Mouse (Mus musculus) thymus, adult 2 months (tissue): ENCODE data around the gene Tulp2. TPM values are rescaled to one million over a fixed set of nuclear protein-coding genes. Genes with fewer than 3 reads are reported as not detected.

Experiments used
- DNase-seq: peaks from one replicate; pipeline ENCODE4 v3.0.0; 2021
- H3K27ac ChIP-seq: fragments of 200-500 bp; 2 replicates; pipeline ENCODE4 v1.5.1; 2012; ENCODE audit warnings: low read length, control low read depth; ENCODE audit not compliant: control insufficient read depth, insufficient read depth
- H3K27me3 ChIP-seq: fragments of 200-500 bp; 2 replicates; pipeline ENCODE4 v1.6.1; 2012; ENCODE audit warnings: mild to moderate bottlenecking, low read length, moderate library complexity, mixed read lengths; ENCODE audit not compliant: control insufficient read depth, insufficient read depth
- H3K36me3 ChIP-seq: fragments of 200-500 bp; 2 replicates; pipeline ENCODE4 v1.6.1; 2012; ENCODE audit warnings: mild to moderate bottlenecking, low read length, moderate library complexity; ENCODE audit not compliant: control insufficient read depth, insufficient read depth
- H3K4me1 ChIP-seq: fragments of 200-500 bp; replicated peaks from 2 replicates; pipeline ENCODE4 v1.6.1; 2012; ENCODE audit warnings: low read length; ENCODE audit not compliant: control insufficient read depth, insufficient read depth
- H3K4me3 ChIP-seq: fragments of 200-500 bp; 2 replicates; pipeline ENCODE4 v1.5.1; 2012; ENCODE audit warnings: mild to moderate bottlenecking, low read length, control low read depth, moderate library complexity; ENCODE audit not compliant: control insufficient read depth, insufficient read depth
- CTCF ChIP-seq: fragments of 200-500 bp; IDR thresholded peaks from 2 replicates; pipeline ENCODE4 v1.5.1; 2012; ENCODE audit warnings: mild to moderate bottlenecking, control low read depth, low read length, moderate library complexity, borderline replicate concordance; ENCODE audit not compliant: control insufficient read depth, poor library complexity, insufficient read depth; ENCODE audit errors: extremely low read depth
- POLR2A ChIP-seq: fragments of 200-500 bp; IDR thresholded peaks from 2 replicates; pipeline ENCODE4 v1.6.1; 2012; ENCODE audit warnings: mild to moderate bottlenecking, low read length, control low read depth, moderate library complexity; ENCODE audit not compliant: control insufficient read depth, poor library complexity, insufficient read depth; ENCODE audit errors: extremely low read depth
- WGBS: fragments of 180-500 bp; shearing (Covaris S2); methylation state at CpG from one replicate; pipeline ENCODE4 v1.1.7; 2018; 5-methylcytosine and 5-hydroxymethylcytosine counted together
- polyA plus RNA-seq: library from polyadenylated mRNA; depleted of rRNA; stranded (reverse); fragments of >200 nt; gene quantifications from 2 replicates; pipeline ENCODE4 v1.2.3, GENCODE M21; 2012

Tulp2 gene
- polyA plus RNA-seq, 1 experiment: 3.0 TPM

DNA sequence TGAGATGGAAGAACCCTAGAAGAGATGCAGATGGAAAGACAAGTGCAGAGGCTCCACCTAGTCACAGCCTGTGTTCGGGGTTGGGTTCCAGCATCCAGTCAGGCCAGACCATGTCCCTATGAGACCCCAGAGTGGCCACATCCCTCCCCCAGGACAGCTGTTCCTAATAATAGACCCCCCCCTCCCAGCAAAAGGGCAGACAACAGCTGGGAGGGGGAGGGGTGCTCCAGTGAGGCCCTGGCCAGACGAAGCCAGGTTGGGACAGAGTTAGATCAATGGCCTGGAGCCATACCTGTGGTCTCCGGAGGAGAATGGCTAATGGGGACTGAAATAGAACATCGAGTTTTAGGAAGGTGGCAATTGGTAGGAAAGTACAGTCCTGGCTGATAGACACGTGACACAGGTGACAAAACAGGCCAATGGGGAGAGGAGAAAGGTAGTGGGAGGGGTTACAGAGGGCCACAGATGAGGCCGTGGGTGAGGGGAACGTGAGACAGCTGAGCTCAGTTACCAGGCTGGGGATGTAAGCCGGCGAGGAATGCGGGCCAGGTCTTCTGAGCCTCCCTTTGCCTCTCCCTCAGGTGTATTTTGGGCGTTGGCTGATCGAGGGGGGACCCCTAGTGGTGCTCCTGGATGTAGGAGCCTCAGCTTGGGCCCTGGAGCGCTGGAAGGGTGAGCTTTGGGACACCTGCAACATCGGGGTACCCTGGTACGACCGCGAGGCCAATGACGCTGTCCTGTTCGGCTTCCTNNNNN, 44.0 kb upstream of the Tulp2 start, which contains the start of gene Ruvbl2:
Gene Ruvbl2 (minus strand): TSS at position 576 of the 756 bp plus-strand sequence.
- TF ChIP-seq CTCF (no peak), POLR2A (no peak)
- 76% methylated on average over 19 of the region's 19 CpGs for WGBS
- Histone ChIP-seq H3K4me1 (peaks cover 22% of the 10 kb centered on the region), H3K36me3 (no peaks in the 10 kb centered on the region), H3K27ac (no peak within 1 kb of the TSS), H3K4me3 (no peak within 1 kb of the TSS), H3K27me3 (no peaks in the 10 kb centered on the region)
- no peak for DNase-seq

DNA sequence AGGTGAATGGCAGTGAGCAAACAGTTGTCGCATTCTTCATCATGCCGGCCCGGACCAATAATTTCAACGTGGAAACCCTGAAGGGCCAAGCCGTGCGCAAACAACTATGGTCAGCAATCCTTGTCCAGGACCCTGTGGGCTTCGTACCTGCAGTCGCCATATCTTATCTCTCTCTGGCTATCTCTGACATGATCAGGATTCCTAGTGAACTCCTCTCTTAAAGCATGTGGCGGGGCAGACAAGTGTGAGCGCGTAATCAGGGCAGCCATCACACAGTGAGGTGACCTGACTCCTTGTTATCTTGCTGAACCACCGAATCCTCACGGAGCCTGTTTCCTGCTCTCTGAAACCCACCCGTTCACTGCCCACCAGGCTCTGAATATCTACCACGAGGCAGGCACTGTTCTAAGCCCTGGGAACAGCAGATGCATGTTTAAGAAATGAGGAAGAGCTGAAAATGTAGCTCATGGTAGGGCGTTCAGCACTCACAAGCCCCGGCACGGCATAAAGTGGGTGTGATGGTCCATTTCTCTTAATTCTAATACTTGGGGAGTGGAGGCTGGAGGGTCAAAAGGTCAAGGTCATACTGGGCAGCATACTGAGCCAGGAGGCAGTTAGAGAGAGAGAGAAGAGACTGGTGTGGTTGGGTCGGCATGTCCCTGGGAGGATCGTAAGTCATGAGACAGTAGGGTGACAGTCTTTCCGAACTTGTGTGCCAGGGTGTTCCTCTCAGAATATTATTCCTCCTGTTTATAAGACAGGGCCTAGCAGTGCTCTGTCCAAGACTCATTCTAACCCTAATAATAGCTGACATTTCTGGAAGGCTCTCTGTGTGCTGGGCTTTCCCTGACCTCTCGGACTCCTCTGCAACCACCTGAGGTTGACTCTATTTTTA, 37.9 kb upstream of the Tulp2 start:
- DNase-seq: no peak
- Histone ChIP-seq H3K36me3 (no peaks in the 10 kb centered on the region), H3K27me3 (no peaks in the 10 kb centered on the region), H3K4me1 (no peaks in the 10 kb centered on the region; the same call in 1 of the 2 replicates), H3K4me3 (no peak overlapping the region), H3K27ac (no peak overlapping the region)
- no peak for TF ChIP-seq POLR2A
- WGBS: 91% methylated on average over 22 of the region's 22 CpGs

DNA sequence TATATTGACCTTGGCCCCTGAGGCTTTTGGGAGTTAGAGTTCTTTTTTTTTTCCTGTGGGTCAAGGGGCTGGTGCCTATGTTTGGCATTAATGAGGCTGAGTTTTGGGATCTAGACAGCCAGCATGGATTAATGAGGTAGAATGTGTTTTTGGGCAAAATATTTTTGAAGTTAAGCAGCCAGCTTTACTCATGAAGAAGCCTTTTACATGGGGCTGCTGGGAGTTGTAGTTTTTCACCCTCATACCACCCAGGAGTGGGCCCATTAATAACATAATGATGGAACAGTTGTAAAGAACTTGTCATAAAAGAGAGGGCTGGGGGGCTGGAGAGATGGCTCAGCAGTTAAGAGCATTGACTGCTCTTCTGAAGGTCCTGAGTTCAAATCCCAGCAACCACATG, 35.1 kb upstream of the Tulp2 start:
- no peak for TF ChIP-seq POLR2A
- TF ChIP-seq CTCF: no peak
- H3K4me3 ChIP-seq: no peak overlapping the region
- no peak overlapping the region for H3K27ac ChIP-seq
- DNase-seq: no peak
- H3K36me3 ChIP-seq: no peaks in the 10 kb centered on the region
- no peaks in the 10 kb centered on the region for H3K27me3 ChIP-seq
- peaks cover 2% of the 10 kb centered on the region; the same call in 1 of the 2 replicates for H3K4me1 ChIP-seq

DNA sequence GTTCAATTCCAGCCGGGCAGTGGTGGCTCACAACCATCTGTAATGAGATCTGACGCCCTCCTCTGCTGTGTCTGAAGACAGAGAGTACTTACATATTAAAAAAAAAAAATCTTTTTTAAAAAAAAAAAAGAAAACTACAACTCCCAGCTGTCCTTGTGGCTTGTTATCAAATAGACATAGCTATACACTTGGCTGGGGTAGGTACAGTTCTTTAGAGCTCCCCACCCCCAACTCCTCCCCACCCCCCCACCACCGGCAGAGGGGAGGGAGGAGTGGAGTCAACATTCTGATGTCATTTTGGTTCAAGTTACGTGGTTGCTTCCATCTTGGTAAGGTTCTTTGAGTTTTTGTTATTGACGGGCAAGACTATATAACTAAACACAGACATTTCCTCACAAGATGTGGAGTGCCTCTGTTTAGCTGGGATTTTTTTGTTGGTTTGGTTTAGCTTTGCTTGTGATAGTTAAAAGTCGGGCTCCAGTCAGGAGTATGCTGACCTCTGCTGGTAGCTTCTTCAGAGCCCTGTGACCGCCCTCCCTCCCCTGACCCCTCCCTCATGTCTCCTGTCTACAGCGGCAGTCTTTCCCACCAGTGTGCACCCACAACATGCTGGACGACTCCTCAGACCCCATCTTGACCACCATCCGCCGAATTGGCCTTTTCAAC, 34.2 kb upstream of the Tulp2 start:
- TF ChIP-seq POLR2A: no peak
- peak; percentile 44; the same call in 1 of the 2 replicates for TF ChIP-seq CTCF
- H3K4me1 ChIP-seq: peaks cover 2% of the 10 kb centered on the region; the same call in 1 of the 2 replicates
- H3K4me3 ChIP-seq: no peak overlapping the region
- DNase-seq: no peak
- 57% methylated on average over 11 of the region's 11 CpGs for WGBS
- H3K27ac ChIP-seq: no peak overlapping the region
- no peaks in the 10 kb centered on the region for H3K36me3 ChIP-seq
- no peaks in the 10 kb centered on the region for H3K27me3 ChIP-seq

DNA sequence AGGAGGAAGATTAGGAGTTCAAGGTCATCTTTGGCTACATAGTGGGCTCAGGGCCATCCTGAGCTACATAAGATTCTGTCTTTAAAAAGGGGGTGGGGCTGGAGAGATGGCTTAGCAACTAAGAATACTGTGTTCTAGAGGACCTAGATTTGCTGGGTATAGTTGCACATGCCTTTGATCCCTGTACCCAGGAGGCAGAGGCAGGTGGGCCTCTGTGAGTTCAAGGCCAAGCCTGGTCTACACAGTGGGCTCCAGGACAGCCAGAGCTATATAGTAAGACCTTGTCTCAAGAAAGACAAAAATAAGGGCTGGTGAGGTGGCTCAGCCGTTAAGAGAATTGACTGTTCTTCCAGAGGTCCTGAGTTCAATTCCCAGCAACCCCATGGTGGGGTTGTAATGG, 31.7 kb upstream of the Tulp2 start:
- peaks cover 2% of the 10 kb centered on the region; the same call in 1 of the 2 replicates for H3K4me1 ChIP-seq
- TF ChIP-seq POLR2A: no peak
- TF ChIP-seq CTCF: no peak
- no peaks in the 10 kb centered on the region for H3K27me3 ChIP-seq
- no peak for DNase-seq
- H3K27ac ChIP-seq: no peak overlapping the region
- WGBS: 100% methylated on average over 1 of the region's 1 CpGs
- no peaks in the 10 kb centered on the region for H3K36me3 ChIP-seq
- no peak overlapping the region for H3K4me3 ChIP-seq

DNA sequence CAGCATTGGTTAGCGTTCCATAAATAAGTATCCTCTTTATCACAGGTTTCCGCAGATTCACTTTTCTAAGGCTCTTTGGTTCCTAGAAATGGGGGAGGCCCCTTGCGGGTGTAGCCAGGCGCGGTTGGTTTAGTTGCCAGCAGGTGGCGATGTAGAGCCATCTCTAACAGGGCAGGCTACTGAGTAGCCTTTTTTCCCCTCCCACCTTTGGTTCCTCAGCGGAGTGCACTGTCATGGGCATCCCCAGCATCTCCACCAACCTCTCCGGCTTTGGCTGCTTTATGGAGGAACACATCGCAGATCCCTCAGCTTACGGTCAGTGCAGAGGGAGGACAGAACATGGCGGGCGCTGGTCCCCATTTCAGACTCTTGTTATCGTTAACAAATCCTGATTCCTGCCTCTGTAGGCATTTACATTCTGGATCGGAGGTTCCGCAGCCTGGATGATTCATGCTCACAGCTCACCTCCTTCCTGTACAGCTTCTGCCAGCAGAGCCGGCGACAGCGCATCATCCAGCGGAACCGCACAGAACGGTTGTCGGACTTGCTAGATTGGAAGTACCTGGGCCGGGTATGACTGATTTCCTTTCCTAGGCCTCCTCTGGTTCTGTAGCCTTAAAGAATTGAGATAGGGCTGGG, 30.2 kb upstream of the Tulp2 start:
- H3K27ac ChIP-seq: no peak overlapping the region
- peaks cover 2% of the 10 kb centered on the region; the same call in 1 of the 2 replicates for H3K4me1 ChIP-seq
- 63% methylated on average over 23 of the region's 23 CpGs for WGBS
- no peak overlapping the region for H3K4me3 ChIP-seq
- no peaks in the 10 kb centered on the region for H3K36me3 ChIP-seq
- DNase-seq: peak; percentile 83
- TF ChIP-seq POLR2A (no peak), CTCF (peak; percentile 90)
- H3K27me3 ChIP-seq: no peaks in the 10 kb centered on the region
